Mouse (Mus musculus): ENCODE data around the gene Gmds.

Gmds gene

DNA sequence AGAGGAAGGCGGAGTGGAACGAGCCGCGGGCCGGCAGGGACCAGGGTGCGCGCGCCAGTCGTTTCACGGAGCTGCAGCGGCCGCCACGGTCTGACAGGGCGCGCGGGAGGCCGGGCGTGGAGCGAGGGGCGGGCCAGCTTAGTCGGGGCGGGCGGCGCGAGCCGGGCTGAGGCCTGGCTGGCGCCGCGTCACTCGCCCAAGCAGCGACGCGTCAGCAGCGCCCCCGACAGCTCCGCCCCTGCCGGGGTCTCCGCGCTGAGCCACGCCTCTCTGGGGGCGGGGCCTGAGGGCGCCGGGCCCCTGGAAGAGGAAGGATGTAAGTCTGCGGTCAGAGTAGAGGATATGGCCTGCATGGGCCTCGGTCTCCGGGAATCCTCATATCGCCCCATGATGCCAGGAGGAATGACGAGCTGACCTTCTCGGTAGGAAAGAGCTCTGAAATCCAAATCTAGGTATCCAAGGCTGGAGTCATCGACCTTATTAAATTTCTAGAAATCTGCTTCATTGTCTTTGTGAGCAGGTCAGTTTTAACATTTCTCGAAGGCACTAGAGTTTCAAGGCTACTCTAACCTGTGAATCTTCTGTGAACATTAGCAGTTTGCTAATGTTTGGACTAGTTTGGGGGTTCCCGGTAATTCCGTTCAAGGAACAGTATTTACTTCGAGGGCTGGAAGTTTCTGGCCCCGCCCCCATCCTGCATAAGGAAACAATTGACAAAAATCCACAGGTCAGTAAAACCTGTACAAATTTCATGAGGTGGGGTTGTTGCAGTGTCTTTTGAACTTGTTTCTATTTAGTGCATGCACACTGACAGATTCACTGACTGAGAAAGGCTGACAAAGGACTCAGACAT lies at the start of gene Gmds:
Gene Gmds (minus strand): TSS at position 228 of the 853 bp plus-strand sequence.
- DNase-seq (ENCODE audit: low spot score) = peak; percentile 75

DNA sequence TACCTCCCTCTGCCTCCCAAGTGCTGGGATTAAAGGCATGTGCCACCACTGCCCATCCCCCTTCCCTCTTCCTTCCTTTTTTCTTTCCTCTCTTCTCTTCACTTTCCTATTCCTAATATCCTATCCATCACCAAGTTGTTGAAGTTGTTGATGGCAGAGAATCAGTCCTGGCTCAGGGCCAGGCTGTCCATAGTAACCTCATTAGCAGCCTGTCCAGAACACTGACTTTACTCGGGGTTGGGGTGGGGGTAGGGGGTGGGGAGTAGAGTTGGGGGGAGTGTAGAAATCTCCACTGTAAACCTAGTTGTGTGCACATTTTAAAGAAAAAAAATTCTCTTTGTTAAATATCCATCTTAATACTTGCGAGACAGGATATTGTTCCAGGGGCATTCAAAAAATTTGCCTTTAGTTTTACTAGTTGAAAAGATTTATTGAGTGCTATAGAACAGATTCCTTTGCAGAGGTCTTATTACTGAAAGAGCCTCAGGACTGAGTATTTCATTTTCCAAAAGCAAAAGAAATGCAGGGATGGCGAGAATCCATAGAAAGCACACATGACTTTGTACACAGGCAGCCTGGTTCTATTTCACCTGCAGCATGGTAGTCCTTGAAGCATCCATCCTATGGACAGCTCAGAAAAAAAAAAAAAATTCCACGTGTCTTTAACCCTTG lies 47.0 kb upstream of the Gmds start:
- no peak for DNase-seq (ENCODE audit: low spot score)

DNA sequence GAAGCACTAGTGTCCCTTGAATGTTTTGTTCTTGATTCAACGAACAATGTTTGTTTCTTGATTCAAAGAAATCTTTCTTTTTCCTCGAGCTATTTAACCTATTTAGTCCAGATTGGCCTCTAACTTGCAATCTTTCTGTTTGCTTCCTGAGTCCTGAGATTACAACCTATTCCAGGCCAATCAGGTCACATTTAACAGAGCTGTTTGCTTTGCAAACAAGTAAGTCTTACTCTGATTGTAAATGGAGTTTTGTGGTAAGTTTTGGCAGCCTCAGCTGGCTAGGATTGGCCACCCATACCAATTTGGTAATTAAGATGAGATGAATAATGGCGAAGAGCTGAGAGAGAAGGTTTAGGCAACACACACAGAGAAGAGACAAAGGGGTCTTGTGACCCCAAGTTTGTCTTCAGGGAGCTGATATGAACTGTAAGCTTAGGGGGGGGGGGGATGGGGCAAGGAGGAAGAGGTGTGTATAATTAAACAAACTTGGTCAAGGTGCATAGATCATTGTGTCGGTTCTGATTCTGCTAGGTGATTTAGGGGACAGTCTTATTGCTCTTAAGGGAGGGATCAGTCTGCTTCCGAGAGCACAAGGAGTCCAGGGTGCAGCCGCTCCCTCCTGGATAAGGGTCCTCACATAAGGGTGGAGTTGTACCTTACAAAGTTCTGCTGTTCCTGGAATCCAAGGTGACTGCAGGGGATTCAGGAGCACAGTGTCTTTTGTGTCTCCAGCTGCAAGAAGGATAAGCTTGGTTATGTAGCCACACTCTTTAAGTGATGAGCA lies 43.9 kb upstream of the Gmds start:
- no peak for DNase-seq (ENCODE audit: low spot score)

DNA sequence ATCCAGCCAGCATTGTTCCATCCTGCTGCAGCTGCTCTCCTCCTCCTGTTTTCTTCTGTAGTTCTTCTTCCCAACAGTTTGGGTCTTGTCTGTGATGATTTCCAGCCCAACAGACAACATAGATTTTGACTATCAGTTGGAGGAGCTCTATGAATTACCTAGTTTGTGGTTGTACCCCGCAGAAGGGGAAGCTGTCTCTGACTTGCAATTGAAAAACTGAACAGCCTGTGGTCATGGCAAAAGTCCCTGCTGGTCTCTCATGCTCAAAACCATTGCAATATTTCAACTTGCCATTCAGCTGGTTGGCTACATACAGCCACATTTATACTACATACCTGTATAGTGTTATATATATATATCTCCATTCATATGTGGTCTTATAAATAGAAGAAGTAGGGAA lies 40.1 kb upstream of the Gmds start:
- DNase-seq (ENCODE audit: low spot score) = no peak

DNA sequence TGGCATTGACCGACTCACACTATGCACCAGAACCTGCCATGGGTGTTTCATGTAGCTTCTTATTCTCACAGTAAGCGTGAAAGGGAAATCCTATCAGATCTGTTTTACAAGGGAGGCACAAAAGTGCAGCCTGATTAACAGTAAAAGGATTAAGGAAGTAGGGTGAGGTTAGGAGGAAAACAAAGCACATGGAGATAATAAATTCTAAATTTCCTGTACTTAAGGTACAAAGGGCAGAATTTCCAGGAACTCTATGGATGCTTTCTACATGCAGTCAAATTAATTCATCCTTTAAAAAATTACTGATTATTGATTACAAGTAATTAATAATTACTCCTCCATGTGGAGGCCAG lies 34.0 kb upstream of the Gmds start:
- DNase-seq (ENCODE audit: low spot score) = no peak

DNA sequence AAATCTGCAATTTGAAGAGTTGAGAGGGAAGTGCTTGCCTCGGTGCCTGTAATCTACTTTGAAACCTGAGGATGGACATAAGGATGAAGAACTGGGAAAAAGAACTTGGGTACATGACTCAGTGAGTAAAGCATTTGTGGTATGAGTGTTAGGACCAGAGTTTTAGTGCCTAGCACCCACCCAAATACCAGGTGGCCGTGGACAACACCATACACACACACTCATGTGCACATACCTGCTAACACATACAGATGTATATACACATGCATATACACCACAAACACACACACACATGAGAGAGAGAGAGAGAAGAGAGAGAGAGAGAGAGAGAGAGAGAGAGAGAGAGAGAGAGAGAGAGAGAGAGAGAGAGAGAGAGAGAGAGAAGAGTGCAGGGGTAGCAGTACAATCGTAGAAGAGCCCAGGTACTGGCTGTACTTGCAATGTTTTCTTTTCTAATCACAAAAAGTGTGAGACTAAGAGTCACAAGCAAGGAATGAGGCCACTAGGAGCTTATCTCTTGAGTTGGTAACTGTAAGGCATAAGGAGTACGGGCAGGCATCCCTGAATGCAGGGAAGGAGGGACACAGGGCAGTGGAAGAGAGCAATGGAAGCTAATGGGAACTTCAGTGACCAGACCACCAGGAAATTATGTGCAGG lies 33.5 kb upstream of the Gmds start:
- no peak for DNase-seq (ENCODE audit: low spot score)

DNA sequence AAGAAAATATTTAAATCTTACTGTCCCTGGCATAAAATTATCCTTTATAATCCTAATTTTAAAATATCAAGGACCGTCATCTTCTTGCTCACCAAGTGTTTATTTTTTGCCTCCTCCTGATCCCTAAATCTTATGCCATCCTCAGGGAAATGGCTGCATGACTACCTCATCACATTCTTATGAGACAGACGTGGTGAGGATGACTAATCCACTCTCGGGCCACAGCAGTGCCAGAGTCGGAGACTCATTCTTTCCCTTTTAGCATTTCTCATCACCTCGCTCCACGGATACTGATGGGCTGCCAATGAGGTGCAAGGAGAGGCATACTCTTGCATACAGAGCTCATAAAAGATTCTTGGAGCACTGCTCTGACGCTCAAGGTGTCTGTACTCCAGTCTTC lies 32.2 kb upstream of the Gmds start:
- DNase-seq (ENCODE audit: low spot score) = no peak

DNA sequence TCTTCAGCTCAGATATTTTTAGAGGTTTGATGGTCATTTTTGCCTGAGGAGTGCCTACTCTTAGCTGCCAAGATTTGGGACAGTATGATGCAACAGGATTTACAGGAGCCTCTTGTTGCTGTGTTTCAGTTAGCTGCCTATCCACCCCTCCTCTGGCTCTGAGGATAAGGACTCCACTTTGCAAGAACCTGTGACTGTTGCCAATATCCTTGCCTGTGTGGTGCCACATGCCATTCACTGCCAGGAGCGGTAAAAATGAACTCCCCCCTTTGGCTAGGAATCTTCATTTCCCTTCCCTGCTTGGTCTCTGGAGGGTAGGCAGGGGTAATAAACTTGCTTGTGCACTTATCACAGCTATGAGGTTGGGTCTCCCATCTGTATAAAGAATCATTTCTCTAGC lies 31.6 kb upstream of the Gmds start:
- no peak for DNase-seq (ENCODE audit: low spot score)

DNA sequence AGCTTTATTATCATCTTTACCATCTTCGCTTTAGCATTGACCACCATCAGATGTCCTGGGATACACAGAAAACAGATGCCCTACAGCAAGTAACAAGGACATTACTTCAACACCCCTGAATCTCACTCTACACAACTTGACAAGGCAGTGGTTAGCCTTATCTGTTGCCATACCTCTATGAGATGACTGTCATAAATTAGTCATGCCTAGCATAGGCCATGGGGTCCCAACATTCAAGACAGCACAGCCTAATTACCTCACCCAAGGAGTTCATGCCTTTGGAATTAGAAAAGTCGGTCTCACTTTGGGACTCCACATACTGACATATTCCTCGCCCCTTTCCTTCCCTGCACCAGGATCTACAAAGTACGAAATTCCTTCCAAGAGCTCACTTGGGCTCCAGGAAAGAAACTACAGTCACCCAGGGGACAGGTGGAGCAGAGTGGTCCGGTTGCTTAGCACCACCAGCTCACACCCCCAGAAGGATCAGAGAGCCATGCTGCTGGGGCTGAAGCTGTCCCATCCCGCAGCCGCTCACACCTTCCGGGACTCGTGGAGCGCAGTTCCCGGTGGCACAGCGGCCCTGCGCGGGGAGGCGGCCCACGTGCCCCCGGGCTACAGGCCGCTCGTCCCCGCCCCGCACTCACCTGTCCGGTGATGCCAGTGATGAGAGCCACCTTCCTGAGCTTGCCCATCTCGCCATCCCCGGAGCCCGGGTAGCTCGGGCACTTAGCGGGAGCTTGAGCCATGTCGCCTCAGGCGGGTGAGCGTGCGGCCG lies 616 bp downstream of the Gmds start:
- DNase-seq (ENCODE audit: low spot score) = no peak

DNA sequence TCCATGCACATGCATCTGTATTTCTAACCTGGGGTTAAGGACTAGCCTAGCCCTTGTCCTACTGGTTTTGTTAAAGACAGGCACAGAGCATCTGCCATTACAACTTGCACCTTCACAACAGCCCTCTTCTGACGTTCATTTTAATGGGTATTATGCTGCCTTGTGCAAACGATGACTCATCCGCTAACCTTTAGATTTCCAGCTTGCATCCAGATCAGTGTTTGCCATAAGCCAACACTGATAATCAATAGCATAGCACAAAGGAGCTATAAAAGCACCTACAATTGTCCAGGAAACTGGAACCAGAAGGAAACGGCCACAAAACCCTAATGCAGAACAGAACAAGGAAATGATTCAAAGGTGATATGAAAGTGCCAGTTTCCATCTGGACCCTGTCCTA lies 20.2 kb downstream of the Gmds start:
- no peak for DNase-seq (ENCODE audit: low spot score)

DNA sequence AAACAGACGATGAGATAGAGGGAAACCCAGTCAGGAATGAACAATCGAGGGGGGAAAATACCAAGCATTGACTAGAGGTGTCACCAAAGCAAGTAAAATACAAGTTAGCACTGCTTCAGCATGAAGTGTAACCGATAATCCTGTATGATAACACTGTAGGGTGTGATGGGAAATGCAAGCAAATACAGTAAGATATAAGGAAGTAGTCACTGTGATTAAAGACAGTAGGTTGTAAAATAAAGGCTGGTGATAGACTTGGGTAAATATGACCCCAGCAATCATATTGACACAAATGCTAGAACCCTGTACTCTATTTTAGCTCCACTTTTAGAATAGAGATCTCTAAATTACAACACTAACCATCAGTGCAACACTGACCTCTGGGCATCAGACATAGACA lies 21.2 kb downstream of the Gmds start:
- DNase-seq (ENCODE audit: low spot score) = no peak

DNA sequence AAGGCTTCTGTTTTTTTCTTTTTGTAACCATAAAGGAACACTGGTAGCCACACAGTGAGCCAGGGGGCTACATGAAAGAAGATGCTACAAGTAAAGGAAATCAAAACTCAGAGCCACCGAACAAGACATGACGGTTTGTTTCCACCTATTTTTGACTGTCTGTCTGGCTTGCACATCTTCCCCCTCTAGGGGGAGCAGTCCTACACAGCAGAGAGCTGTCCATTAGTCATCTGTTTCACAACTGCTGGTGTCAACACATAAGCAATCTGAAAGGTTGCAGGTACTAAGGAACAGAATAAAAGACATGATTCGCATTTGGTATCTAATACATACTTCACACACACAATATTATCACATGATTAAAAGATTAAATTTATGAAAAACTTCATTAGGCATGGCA lies 25.9 kb downstream of the Gmds start:
- DNase-seq (ENCODE audit: low spot score) = no peak

DNA sequence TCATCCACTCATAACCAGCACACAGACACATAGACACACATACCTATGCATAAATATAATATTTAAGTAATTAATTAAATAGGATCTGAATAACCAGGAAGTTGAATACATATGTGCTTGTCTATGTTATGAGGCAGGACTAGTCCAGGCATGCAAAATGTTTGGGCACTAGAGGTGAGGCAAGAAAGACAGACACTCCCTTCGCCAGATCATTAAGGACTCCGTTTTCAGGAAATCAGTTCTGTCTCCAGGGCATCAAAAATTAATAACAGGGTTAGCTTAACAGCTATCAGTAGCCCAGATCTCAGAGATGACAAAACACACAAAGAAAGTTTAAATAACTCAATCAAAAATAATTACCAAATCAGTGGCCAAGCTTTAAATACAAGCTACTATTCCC lies 27.1 kb downstream of the Gmds start:
- DNase-seq (ENCODE audit: low spot score) = no peak

DNA sequence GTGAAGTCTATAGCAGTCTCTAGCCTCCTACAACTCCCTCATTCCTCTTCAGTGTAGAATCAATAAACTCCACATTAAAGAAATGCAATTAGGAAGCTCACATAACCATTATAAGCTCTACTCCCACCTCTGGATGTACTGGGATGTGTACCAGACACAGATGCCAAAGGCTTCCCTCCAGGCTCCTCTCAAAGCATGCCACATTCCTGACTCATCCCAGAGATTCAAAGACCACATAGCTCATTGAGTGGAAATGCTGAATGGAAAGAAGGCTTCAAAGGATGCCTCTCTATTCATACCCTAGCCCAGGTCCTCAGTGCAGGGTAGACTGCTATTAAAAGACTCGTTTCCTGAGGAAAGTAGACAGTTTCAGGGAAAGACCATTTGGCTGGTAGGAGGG lies 40.1 kb downstream of the Gmds start:
- no peak for DNase-seq (ENCODE audit: low spot score)

DNA sequence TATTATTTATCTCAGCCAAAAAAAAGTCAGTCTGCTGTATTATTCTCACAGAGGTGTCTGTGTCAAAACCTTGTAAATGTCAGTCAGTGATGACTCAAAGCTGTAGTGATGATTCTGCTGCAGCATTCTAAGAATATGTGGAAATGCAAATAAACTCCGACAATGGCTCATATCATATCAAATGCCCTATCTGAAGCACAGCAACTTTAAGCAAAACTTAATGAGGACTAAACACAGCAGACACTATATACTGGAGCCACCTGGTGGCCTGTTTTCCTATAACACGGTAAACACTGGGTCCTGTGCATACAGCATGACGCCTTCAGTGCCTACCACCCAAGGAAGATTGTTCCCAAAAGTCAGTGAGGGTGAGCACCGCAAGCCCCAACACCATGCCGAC lies 41.1 kb downstream of the Gmds start:
- DNase-seq (ENCODE audit: low spot score) = no peak

DNA sequence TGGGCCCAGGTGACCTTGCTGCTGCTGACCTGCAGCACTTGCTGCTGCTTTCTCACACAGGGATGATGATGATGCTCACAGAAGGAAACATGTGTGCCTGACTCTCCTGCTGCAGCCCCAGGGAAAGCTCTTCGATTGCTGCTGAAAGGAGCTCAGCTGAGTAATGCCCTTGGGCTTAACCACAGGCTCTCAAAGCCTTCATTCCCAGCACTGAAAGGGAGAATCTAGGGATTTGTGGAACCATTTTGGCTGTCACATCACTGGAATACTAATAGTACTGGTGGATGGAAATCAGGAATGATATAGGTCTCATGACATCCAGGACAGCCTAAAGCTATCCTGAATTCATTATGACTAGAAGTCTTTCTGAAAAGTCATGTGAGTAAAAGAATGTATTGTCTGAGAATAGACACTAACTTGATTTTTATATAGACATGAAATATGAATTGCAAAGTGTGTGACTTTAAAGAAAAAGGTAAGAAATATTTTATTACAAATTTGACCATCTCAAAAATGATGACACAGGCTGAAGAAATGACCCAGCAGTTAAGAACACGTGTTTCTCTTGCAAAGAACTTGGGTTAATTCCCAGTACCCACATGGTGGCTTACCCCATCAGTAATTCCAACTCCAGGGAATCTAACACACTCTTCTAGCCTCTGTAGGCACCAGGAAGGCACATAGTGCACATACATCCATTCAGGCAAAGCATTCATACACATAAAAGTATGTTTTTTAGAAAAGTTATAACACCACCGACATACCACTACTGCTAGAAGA lies 43.9 kb downstream of the Gmds start:
- no peak for DNase-seq (ENCODE audit: low spot score)

DNA sequence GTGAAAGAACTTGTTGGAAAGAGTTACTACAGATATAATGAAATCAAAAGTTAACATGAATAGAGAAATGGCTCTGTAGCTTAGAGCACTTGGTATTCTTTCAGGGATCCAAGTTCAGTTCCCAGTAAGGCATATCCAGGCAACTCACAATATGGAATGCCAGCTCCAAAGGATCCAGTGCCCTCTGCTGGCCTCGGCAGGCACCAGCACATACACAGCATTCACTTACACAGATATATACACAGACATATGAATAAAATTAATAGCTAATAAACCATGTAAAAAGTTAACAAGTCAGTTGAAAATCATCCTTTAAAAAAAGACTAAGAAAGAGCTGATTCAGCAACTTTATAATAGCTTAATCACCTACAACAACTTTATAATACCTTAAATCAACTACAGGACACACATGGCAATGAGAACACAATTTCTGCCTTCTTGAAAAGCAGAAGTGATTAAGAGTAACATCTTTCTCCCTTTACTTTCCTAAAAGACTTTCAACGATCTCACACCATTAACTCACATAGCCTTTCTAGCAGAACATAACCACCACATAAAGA lies 65.5 kb downstream of the Gmds start:
- DNase-seq (ENCODE audit: low spot score) = no peak

DNA sequence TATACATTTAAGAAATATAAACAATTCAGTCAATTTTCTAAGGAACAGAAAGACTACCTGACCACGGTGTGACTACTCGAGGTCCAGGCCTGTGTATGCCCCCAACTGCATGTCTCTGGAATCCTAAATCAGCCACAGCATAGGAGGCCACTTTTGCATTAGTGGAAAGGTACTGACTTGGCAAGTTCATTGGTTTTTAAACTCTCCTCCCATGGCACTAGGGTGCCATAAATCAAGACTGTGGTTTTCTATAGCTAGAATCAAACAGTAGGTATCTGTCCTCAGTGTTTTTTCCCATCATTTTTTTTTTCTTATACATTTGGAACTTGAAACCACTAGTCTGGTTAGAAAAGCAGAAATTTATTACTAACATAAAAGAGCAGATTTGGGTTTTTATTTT lies 68.8 kb downstream of the Gmds start:
- no peak for DNase-seq (ENCODE audit: low spot score)

DNA sequence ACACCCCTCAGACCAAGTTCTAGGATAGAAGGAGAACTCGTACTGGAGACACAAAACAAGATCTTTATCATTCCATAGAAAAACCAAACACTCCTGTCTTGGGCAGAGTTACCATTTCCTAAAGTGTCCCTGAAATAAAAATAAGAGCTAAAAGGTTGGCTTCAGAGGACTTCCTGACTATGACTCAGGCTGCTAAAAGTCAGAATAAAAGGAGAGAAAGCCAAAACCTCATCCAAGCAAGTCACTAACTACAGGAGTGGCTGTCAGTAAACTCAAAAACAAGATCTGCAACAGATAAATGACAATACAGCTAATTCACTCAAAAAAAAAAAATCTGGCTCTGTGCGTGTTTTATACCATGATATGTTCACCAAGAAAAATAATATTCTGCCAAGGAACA lies 69.3 kb downstream of the Gmds start:
- no peak for DNase-seq (ENCODE audit: low spot score)

DNA sequence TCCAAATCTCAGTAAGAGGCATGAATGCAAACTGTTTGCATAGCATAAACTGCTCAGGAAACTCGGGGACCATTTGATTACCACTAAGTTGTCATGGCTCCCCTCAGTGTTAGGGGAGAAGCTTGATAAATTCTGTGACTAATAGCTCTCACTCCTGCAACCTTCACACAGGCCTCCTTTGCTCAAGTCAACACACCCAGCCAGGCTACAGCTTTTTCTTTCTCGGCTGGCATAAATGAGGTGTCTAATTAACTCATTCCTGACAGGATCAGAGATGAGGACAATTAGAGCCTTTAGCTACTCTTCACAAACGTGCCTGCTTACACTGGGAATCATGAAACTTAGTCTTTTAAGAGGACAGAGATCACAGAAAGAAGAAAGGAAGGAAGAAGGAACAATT lies 70.3 kb downstream of the Gmds start:
- DNase-seq (ENCODE audit: low spot score) = no peak

Measured in ovary, postnatal 10 days (tissue).